Mouse (Mus musculus): ENCODE measurements around the gene 1700080E11Rik. TPM values are rescaled to one million over a fixed set of nuclear protein-coding genes. Genes with fewer than 3 reads are reported as not detected.
"Not testable (repeated sequence)": the region's sequence is repeated elsewhere in the genome, so short reads cannot be mapped to it uniquely, and the experiment has no call there.

Gene 1700080E11Rik
- polyA plus RNA-seq, 1 experiment from 2014 or later: not detected

- H3K27me3 ChIP-seq (replicated peaks; ENCODE audit: control insufficient read depth, insufficient read depth, low read length); H3K9me3 ChIP-seq (ENCODE audit: control insufficient read depth, low read length); H3K36me3 ChIP-seq (ENCODE audit: control insufficient read depth, insufficient read depth); H3K4me3 ChIP-seq (replicated peaks; ENCODE audit: low read length); H3K4me1 ChIP-seq (replicated peaks; ENCODE audit: control insufficient read depth, insufficient read depth, low read length); H3K27ac ChIP-seq (ENCODE audit: low read length); ATAC-seq; H3K9ac ChIP-seq (replicated peaks; ENCODE audit: low read depth, low read length); H3K4me2 ChIP-seq (ENCODE audit: low read length): not testable (repeated sequence)
- 77% methylated on average over 3 of the region's 3 CpGs for WGBS
Measured at GRCm38 (mm10) chr9:105125206-105125605, 19.7 kb downstream of the 1700080E11Rik start.

DNA sequence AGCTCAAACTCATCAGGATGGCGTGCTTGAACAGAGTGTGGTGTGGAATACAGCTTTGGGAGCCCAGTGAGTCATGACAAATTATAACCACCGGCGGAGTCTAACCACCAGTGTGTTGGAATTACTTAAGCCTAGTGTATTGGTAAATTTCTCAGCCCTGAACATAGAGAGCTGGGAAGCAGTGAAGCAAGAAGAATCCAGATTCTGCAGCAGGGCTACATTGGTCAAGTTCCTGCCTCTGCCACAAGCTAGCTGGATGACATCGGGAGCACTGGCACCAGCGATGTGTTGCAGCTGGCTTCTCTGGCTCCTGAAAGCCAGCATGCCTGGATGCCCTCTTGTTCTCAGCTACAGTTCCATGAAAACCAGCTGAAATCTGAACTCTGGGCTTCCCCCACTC, 41.0 kb downstream of the 1700080E11Rik start:
- no peak overlapping the region for H3K4me3 ChIP-seq (replicated peaks; ENCODE audit: low read length)
- WGBS: 93% methylated on average over 5 of the region's 5 CpGs
- no peak for ATAC-seq

DNA sequence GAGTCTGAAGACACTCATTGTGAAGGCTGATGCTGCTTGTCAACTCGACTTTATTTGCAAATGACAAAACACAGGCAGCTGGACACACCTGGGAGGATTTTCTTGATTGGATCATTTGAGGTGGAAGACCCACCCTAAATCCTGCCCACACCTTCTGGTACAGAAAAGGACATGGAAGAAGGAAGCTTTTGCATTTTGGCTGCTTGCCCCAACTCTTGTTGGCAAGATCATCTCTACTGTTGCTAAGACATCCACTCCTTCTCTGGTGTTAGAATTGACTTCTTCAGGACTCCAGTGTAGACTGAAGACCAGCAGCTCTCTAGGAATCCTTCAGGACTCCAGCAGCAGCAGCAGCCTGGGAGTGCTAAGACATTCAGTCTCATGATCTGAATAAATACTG, 43.0 kb downstream of the 1700080E11Rik start:
- ATAC-seq: no peak
- Histone ChIP-seq H3K4me3 (replicated peaks; ENCODE audit: low read length) (no peak overlapping the region), H3K27me3 (replicated peaks; ENCODE audit: control insufficient read depth, insufficient read depth, low read length) (no peaks in the 10 kb centered on the region), H3K27ac (ENCODE audit: low read length) (no peak overlapping the region), H3K36me3 (ENCODE audit: control insufficient read depth, insufficient read depth) (no peaks in the 10 kb centered on the region), H3K4me1 (replicated peaks; ENCODE audit: control insufficient read depth, insufficient read depth, low read length) (no peaks in the 10 kb centered on the region), H3K9ac (replicated peaks; ENCODE audit: low read depth, low read length) (no peak overlapping the region), H3K4me2 (ENCODE audit: low read length) (no peak overlapping the region), H3K9me3 (ENCODE audit: control insufficient read depth, low read length) (no peaks in the 10 kb centered on the region)
- WGBS: 63% methylated on average over 1 of the region's 1 CpGs

More for the DNA sequence above, 41.0 kb downstream of the 1700080E11Rik start:
- Histone ChIP-seq H3K9ac (replicated peaks; ENCODE audit: low read depth, low read length) (no peak overlapping the region), H3K9me3 (ENCODE audit: control insufficient read depth, low read length) (no peaks in the 10 kb centered on the region), H3K27me3 (replicated peaks; ENCODE audit: control insufficient read depth, insufficient read depth, low read length) (no peaks in the 10 kb centered on the region), H3K36me3 (ENCODE audit: control insufficient read depth, insufficient read depth) (no peaks in the 10 kb centered on the region), H3K27ac (ENCODE audit: low read length) (no peak overlapping the region), H3K4me1 (replicated peaks; ENCODE audit: control insufficient read depth, insufficient read depth, low read length) (no peaks in the 10 kb centered on the region), H3K4me2 (ENCODE audit: low read length) (no peak overlapping the region)

GRCm38 (mm10) chr9:105100807-105101570, 43.9 kb downstream of the 1700080E11Rik start:
- Histone ChIP-seq H3K27ac (ENCODE audit: low read length) (no peak overlapping the region), H3K9me3 (ENCODE audit: control insufficient read depth, low read length) (no peaks in the 10 kb centered on the region), H3K27me3 (replicated peaks; ENCODE audit: control insufficient read depth, insufficient read depth, low read length) (no peaks in the 10 kb centered on the region), H3K4me2 (ENCODE audit: low read length) (no peak overlapping the region), H3K9ac (replicated peaks; ENCODE audit: low read depth, low read length) (no peak overlapping the region), H3K4me1 (replicated peaks; ENCODE audit: control insufficient read depth, insufficient read depth, low read length) (no peaks in the 10 kb centered on the region), H3K4me3 (replicated peaks; ENCODE audit: low read length) (no peak overlapping the region), H3K36me3 (ENCODE audit: control insufficient read depth, insufficient read depth) (no peaks in the 10 kb centered on the region)
- ATAC-seq: no peak
- WGBS: 77% methylated on average over 15 of the region's 15 CpGs

Other genes starting within 250 kb of the 1700080E11Rik start
- 92.1 and 102 TPM in 2 replicates for gene Mrpl3, start 91.9 kb downstream of the 1700080E11Rik start, polyA plus RNA-seq (2015; fragmentation: Nextera tagmentation; extraction: Ambion mirVana)
- gene Nudt16, start 13.3 kb downstream of the 1700080E11Rik start, polyA plus RNA-seq (2015; fragmentation: Nextera tagmentation; extraction: Ambion mirVana): 32.5 and 35.4 TPM in 2 replicates

Measured in forebrain, embryonic 16.5 days (tissue).